Mouse (Mus musculus) kidney, postnatal 4 days (tissue): ENCODE results near the gene Ccdc86.

Experiments
- DNase-seq, 2 experiments: peaks; one replicate each; pipeline ENCODE4 v3.0.0; 2021; ENCODE audit warnings: mixed read lengths in 2 of 2

Gene Ccdc86

DNA sequence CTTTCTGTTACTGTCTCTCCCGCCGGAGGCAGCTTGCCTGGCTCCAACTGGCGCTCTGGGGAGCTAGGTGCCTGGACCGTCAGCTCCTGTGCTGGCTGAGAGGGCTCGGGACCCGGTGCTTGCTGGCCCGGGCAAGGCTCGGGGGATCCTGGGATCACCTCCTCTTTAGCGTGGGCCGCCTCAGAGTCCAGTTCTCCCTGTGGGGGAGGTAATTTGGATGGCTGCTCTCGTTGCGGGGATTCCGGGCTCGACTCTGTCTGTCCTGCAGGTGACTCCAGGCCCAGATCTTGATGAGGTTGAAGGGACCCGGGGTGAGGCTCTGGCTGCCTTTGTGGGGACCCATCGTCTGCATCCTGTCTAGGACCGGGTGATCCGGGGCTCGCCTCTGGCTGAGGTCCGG lies 650 bp downstream of the Ccdc86 start:
- peak; percentile 21 to 29 for DNase-seq

GRCm38 (mm10) chr19:10947219-10947618 lies 1.8 kb downstream of the Ccdc86 start:
- no peak for DNase-seq

GRCm38 (mm10) chr19:10946506-10946905 lies 2.6 kb downstream of the Ccdc86 start:
- no peak for DNase-seq

- DNase-seq = no peak
Observed at GRCm38 (mm10) chr19:10943955-10944354, 5.1 kb downstream of the Ccdc86 start.

DNA sequence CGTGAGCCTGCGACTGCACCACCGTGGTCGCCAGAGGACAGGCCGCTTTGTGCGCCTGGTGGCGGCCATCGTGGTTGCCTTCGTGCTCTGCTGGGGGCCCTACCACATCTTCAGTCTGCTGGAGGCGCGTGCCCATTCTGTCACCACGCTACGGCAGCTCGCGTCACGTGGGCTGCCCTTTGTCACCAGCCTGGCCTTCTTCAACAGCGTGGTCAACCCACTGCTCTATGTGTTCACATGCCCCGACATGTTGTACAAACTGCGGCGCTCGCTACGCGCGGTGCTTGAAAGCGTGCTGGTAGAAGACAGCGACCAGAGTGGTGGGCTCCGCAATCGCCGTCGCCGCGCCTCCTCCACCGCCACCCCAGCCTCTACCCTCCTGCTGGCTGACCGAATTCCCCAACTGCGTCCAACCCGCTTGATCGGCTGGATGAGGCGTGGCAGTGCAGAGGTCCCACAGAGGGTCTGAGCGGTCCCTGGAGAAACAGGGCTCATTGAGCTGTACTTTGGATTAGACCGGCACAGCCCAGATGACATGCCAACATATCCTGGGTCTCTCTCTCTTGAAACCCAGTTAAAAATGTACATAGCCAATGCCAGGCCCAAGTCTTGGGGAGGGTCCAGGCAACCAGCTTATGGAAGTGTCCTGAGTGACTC lies 8.1 kb downstream of the Ccdc86 start:
- peak; percentile 43 to 56 for DNase-seq

- DNase-seq = peak; percentile 85 to 89
Observed at GRCm38 (mm10) chr19:10940097-10940800, 8.8 kb downstream of the Ccdc86 start.

- no peak for DNase-seq
Observed at GRCm38 (mm10) chr19:10938771-10939170, 10.3 kb downstream of the Ccdc86 start.

DNA sequence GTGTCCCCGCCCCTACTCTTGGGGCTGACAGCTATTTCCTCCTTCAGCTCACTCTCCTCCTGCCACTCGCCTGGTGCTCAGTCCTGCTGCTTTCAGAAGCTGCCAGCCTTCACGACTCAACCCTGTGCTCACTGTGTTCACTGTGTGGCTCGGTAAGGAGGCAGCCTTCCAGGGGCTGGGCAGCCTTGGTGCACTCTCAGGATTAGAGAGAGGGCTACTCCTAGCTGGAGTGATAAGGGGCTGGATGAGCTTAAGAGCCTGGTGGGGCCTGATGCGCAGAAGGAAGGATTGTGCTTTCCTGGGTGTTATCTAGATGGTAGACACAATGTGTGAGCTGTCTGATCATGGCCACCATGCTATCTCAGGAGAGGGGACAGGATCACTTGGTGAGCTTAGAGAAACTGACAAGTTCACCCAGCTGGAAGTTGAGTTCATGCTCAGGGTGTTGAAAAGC lies 11.9 kb downstream of the Ccdc86 start, which contains the start of gene Ptgdr2:
TSS of gene Ptgdr2 (plus strand) at position 51 of the 454 bp plus-strand sequence.
- DNase-seq = no peak

- DNase-seq = no peak
Observed at GRCm38 (mm10) chr19:10936077-10936476, 13.0 kb downstream of the Ccdc86 start.

- no peak for DNase-seq
Observed at GRCm38 (mm10) chr19:10935029-10935428, 14.0 kb downstream of the Ccdc86 start.

DNA sequence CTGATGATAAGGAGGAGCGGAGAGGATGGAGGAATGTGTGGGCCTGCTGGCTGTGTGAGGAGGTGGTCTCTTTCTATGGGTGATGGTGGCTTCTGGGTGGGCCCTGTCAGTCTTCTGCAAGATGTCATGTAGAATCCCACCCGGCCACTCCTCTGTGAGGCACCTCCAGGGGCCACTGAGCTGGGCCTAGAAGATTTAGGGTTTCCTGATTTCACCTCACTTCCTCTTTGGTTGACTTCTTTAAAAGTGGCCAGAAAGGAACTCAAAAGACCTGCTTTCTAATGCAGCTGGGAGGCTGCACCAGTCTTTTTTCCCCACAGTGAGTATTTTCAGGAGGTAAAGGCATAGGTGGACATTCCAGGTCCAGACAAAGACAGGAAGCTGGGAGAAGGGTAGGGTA lies 18.4 kb downstream of the Ccdc86 start:
- DNase-seq = no peak

DNA sequence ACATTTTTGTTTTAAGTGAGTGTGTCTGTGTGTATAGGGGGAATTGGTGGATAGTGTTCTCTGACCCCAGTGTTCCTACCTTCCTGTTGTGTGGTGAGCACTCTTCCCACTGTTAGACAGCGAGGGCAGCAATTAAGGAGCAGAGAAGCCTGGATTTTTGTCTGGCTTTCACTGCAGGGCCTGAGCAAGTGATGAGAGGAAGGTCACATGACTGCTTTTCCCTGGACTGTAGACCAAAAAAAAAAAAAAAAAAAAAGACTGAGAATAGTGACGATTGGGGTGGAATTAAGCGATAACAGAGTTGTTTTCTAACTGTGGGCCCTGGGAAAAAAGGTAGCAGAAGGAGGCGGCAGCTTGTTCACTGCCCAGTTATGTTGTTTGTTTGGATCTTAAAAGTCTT lies 22.4 kb downstream of the Ccdc86 start:
- no peak for DNase-seq

DNA sequence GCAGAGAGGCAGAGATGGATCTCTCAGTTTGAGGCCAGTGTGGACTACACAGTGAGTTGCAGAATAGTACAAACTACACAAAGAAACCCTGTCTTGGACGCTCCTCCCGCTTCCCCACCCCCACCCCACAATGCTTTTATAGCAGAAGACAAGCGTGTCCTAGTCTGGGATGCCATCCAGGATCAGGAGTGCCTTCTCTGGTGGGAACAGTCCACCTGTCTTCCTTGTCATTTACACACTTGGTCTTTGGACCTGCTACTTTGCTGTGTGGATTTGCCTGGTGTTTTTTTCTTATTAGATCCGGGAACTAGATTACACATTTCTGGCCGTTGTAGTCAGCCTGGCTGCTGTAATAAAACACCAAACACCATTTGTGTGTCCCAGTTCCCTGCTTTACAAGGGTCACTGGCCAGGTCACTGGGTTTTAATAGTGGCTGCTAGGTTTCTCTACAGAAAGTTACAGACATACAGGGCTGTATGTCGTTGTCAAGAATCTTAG lies 22.9 kb downstream of the Ccdc86 start:
- DNase-seq = peak in 1 of 2 experiments; percentile 57

GRCm38 (mm10) chr19:10924220-10924619 lies 24.8 kb downstream of the Ccdc86 start:
- DNase-seq = no peak

- DNase-seq = no peak
Observed at GRCm38 (mm10) chr19:10921058-10921457, 28.0 kb downstream of the Ccdc86 start.

- no peak for DNase-seq
Observed at GRCm38 (mm10) chr19:10920532-10920931, 28.5 kb downstream of the Ccdc86 start, which contains the start of gene Zp1. TSS of gene Zp1 (minus strand) at chr19:10920632.

DNA sequence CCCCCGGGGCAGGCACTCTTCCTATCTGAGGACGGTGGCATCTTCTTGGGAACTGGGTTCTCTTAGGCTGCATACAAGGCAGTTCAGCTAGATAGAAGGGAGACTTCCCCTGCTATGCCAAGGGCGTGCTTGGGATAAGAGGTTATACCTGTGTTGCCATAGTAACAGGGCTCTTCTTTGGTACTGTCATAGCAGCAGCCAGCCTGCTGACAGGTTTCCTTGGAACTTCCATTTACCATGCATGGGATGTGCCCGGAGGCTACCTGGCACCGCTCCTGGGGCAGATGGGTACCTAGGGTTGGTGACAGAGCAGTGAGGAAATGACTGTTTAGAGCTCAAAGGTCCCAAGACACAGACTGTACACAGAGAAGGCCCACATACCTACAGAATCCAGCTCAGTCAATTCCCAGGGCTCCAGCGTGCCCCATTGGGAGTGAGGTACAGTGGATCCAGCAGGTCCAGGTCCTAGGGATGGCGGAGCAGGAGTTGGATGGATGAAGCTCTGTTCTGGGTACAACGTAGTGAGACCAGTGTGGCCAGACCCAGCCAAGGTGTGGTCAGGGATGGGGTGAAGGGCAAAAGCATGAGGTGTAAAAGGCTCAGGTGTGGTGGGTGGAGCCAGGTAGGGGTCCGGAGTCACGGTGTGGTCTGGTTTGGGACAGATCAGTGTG lies 30.6 kb downstream of the Ccdc86 start:
- DNase-seq = no peak

GRCm38 (mm10) chr19:10916506-10916905 lies 32.6 kb downstream of the Ccdc86 start:
- no peak for DNase-seq

DNA sequence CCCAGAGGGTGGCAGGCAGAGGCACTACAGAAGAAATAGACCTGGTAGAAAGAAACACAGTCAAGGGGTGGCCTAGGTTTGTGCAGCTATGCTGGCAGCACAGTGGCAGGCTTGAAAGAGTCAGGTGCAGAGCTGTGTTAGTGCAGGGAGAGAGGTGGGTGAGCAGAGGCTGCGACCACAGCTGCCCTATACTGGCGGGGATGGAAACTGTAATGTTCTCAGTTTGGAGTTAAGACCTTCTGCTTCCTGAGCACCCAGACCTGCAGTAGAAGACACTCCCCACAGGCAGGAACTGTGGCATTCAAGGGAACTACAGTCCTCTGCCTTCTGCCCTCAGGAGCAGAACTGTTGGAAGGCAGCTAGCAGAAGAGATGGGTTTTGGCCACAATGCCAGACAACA lies 34.2 kb downstream of the Ccdc86 start:
- no peak for DNase-seq

DNA sequence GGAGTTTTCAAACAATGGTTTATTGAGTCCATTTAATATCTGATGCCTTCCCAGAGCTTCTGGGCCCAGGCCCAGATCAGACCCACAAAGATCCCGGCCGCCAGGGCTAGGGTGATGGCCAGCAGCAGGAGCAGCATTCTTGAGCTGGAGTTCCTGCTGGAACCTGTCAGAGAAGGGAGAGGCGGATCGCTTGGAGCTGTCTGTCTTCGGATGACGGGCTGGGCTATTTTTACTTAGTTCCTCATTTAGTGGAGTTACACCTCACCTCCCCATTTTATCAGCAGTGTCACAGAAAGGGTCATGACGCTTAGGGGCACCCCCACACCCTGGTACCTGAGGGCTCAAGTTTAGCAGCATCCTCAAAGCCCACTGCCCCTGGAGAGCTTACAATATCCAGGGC lies 34.8 kb downstream of the Ccdc86 start:
- peak; percentile 40 to 52 for DNase-seq

- peak; percentile 37 to 47 for DNase-seq
Observed at GRCm38 (mm10) chr19:10909087-10909721, 39.9 kb downstream of the Ccdc86 start.

GRCm38 (mm10) chr19:10907891-10908290 lies 41.2 kb downstream of the Ccdc86 start:
- peak; percentile 75 to 80 for DNase-seq

DNA sequence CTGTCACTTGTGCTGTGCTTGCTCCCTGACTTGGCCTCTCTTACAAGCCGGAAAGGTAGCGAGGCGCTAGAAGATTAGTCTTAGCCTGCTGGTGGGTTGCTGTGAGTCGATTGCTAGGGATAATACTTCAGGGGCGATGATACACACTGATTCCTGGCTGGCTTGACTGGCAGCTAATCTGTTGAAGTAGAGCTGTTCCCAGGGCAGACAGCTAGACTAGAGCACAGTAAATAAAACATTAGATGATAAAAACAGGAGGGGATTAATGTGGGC lies 43.4 kb downstream of the Ccdc86 start:
- DNase-seq = no peak
